Mouse (Mus musculus) heart, postnatal 10 days (tissue): ENCODE results near the gene Dtnb. TPM values are rescaled to one million over a fixed set of nuclear protein-coding genes. Genes with fewer than 3 reads are reported as not detected.
"Not testable (repeated sequence)": the region's sequence is repeated elsewhere in the genome, so short reads cannot be mapped to it uniquely, and the experiment has no call there.

Source experiments
- DNase-seq, 2 experiments: peaks; one replicate each; pipeline ENCODE4 v3.0.0; 2021
- intact Hi-C: fragments of 180-260 bp; cut with DNase I; formaldehyde crosslinking; loops from one replicate; pipeline ENCODE4 v1.15.1; 2025
- total RNA-seq, 2 experiments: library from RNA; stranded (reverse); gene quantifications; 2 replicates each; pipeline ENCODE4 v1.2.3; 2021

The Dtnb gene
- total RNA-seq: 1 to 10 TPM; 6.8 to 7.3 TPM

- peak; percentile 68 to 69 for DNase-seq
- intact Hi-C loops: no loop called here
Observed at GRCm38 (mm10) chr12:3571787-3572580, at the start of gene Dtnb. Gene Dtnb (plus strand): TSS chr12:3572381.

DNA sequence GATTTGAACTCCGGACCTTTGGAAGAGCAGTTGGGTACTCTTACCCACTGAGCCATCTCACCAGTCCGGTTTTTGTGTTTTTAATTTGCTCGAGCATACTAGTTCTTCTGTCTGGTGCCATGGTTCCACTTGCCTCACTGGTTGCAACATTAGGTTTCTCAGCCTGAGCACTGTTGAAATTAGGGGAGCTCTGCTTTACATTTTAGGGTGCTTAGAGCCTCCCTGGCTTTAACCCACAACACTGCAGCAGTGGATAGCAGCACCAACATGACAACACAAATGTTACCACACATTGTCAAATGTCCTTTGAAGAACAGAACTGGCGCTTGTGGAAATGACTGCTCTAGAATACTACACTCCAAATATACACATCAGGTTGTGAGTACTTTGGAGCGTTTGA is 46.6 kb upstream of the Dtnb start:
- DNase-seq: no peak
- intact Hi-C loops: no loop called here

DNA sequence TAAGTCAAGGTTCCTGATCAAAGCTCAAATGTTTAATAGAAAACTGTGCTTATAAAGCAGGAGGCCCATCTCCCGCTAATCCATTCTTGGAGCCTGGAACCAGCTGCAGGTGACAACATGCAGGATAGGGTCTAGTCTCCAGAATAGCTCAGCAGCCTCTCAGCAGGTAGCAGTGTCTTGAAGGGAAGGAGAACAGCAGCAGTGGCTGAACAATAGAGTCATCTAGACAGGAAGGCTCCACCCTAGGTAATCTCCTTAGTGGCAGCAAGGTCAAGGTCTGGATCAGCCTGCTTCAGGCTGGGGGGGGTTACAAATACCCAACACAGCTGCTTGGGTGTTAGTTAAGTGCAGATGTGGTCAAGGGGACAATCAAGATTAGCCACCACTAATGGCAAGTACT is 36.7 kb upstream of the Dtnb start:
- intact Hi-C loops: not testable (repeated sequence)

DNA sequence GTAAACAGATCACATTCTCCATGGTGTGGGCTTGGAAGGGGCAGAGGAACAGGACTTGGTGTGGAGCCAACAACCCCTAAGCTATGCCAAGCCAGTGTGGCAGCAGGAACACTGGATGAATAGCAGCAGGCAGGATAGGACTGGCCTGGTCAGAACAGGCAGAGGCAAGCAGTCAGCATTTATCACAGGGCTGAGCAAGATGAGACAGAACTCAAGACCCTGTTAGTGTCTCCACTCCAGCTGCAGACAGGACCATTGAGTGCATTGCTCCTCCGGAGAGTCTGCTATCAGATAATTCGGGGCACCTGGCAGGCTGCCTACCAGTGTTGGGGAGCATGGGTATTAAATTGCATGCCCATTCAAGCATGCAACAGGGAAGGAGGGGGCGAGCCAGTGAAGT is 34.6 kb upstream of the Dtnb start:
- intact Hi-C loops: no loop called here
- DNase-seq: peak; percentile 7 to 11

More for the DNA sequence above, 36.7 kb upstream of the Dtnb start:
- DNase-seq: not testable (repeated sequence)

DNA sequence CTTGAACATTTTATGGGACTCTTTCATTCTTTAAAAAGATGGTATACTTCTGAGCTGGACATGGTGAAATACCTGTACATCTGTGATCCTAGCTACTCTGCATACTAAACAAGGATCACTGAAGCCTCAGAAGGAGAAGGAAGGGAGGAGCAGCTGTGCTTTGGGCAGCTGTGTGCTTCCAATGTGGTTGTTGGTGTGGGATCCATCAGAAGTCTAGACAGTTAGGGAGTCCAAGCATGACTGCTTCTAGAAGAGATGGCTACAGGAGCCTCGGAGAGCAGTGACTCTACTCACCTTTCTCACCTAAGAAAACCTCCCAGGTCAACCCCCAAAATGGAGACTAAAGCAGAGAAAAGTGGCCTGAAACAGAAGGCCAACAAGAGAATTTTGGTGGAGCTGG is 34.1 kb upstream of the Dtnb start:
- DNase-seq: no peak
- intact Hi-C loops: no loop called here

DNA sequence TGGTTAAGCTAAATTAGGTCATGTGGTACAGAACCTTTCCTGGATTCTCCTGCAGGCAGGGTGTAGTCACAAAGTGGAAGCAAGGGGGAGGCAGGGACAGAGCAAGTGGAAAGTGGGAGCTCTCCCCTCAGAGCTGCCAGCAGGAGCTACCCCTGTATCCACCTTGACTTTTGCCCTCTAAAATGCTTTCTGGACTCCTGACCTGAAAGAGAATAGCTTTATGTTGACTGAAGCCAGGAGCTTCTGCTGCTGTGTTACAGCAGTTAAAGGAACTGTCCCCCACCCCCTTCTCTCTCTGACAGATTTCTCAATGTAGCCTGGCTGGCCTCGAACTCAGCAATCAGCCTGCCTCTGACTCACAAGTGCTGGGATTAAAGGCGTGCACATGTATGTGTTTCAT is 32.6 kb upstream of the Dtnb start:
- intact Hi-C loops: no loop called here
- DNase-seq: no peak

- intact Hi-C loops: no loop called here
- no peak for DNase-seq
Observed at GRCm38 (mm10) chr12:3540871-3541270, 31.3 kb upstream of the Dtnb start.

- no peak for DNase-seq
- intact Hi-C loops: no loop called here
Observed at GRCm38 (mm10) chr12:3545451-3545850, 26.7 kb upstream of the Dtnb start.

GRCm38 (mm10) chr12:3546121-3546658 is 26.0 kb upstream of the Dtnb start:
- DNase-seq: no peak
- intact Hi-C loops: no loop called here

- DNase-seq: no peak
- intact Hi-C loops: no loop called here
Observed at GRCm38 (mm10) chr12:3546781-3547180, 25.4 kb upstream of the Dtnb start.

GRCm38 (mm10) chr12:3547506-3547905 is 24.7 kb upstream of the Dtnb start:
- DNase-seq: no peak
- intact Hi-C loops: no loop called here

GRCm38 (mm10) chr12:3547911-3548310 is 24.3 kb upstream of the Dtnb start:
- no peak for DNase-seq
- intact Hi-C loops: no loop called here

GRCm38 (mm10) chr12:3548582-3549211 is 23.5 kb upstream of the Dtnb start:
- intact Hi-C loops: no loop called here
- DNase-seq: peak; percentile 28 to 44

- intact Hi-C loops: no loop called here
- DNase-seq: no peak
Observed at GRCm38 (mm10) chr12:3550280-3550679, 21.9 kb upstream of the Dtnb start.

DNA sequence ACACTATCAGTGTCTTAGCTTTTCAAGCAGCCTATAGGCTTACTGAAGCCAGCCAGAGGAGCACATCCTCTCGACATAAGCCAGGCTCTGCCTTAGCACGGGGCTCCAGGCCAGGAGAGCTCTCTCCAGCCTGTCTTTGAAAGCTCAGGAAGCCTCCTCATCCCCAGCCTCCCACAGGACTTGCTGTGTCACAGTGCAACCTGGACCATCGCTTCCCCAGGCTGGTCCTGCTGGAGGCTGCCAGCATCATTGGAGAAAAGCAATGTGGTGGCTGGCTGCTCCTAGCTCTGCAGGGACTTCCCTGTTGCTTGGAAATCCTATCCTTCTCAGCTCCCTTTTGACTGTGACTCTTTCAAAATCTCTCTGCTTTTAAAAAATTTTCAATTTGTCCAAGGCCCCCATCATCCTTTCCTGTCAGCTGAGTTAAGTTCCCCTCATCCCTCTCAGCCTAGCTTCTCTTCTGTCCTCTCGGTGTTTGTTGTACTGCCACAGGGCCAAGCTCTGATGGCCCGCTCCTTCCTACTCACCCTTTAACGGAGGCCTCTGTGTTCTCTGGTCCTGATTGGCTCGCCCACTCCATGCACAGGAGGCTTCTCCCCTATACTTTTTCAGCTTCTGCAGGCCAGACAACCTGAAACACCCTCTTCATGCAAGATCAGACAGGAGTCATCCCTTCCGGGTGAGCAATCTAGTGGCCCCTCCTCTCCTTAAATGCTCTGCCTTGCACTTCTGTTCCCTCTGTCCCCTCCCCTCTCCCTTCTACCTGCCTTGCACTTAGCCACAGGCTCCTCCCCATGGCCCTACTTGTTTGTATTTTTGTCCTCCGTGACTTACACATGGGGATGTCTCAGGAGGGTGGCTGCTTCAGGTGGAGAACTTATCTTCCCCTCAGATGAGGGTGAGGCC is 14.5 kb upstream of the Dtnb start:
- no peak for DNase-seq
- intact Hi-C loops: no loop called here

DNA sequence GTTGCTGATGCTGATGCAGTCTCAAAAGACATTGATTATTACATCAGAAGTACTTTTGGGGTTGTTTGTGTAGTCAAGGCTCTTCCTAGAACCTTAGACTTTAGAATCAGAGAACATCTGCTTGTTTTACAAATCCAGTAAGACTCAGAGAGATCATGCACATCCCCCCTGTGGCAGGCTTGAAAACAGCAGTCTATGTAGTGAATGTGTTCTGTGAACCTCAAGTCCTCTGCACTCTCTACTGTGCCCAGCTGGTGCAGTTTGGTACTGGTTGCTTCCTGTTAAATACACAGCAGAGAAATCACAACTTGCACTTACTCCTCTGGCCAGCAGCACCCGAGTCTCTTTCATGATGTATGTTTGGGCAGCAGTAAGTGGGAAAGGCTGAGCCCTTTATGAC is 11.6 kb upstream of the Dtnb start:
- DNase-seq: peak; percentile 57 to 69
- intact Hi-C loops: no loop called here

DNA sequence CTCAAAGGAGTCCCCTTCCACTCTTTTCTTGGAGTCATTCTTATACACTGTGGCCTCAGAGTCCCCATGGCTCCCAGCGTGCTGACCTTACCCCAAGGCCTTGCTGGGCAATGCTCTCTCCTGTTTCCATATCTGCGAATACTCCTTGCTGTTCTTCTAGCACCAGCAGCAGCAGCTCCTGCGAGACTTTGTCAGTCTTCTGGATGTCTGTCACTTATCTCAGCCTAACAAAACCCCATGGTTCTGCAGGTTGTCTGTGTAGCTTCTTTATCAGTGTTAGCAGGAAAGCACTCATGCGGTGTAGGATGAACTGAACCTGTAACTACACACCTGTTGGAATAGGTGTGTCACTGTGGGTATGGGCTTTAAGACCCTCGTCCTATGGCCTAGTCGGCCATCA is 11.1 kb upstream of the Dtnb start:
- intact Hi-C loops: no loop called here
- DNase-seq: no peak

DNA sequence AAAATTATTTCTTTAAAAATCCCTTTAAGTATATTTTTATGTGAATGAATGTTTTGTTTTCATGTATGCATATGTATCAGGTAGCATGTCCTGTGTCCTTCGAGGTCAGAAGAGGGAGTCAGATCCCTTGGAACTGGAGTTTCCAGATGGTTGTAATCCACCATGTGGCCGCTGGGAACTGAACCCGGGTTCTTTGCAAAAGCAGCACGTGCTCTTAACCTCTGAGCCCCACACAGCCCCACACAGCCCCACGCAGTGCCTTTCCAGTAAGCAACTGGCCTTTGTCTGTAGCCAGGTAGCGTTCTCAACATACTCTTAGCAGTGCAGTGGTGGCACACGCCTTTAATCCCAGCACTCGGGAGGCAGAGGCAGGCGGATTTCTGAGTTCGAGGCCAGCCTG is 9.4 kb upstream of the Dtnb start:
- DNase-seq: no peak
- intact Hi-C loops: no loop called here

DNA sequence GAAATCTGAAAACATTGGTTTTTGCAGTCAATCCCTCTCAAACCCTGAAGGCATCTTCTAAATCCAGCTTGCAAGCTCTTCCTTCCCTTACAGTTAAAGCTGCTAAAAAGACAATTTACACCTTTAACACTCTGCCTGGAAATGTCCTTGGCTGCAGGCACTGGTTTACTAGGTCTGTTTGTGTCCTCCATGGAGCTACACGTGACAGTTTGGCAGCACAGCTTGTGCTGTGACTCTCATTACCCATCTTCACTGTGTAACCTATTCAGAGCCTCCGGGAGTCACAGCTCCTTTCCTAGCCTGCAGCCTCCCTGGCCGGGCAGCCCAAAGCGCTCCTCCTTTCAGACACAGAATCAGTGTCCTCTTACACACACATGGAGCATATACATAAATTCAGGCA is 8.5 kb upstream of the Dtnb start:
- intact Hi-C loops: no loop called here
- peak; percentile 15 to 21 for DNase-seq

- intact Hi-C loops: no loop called here
- DNase-seq: no peak
Observed at GRCm38 (mm10) chr12:3568461-3568991, 3.7 kb upstream of the Dtnb start.
